Mouse (Mus musculus) macrophage (primary cell): ENCODE results near the gene Txlna. TPM values are rescaled to one million over a fixed set of nuclear protein-coding genes. Genes with fewer than 3 reads are reported as not detected.

Experiments used
- H3K27ac ChIP-seq: fragments of 350-480 bp; formaldehyde crosslinking; 2 replicates; pipeline ENCODE4 v1.9.0; 2021
- H3K36me3 ChIP-seq: fragments of 350-480 bp; formaldehyde crosslinking; 2 replicates; pipeline ENCODE4 v1.9.0; 2021; ENCODE audit errors: inconsistent target
- H3K4me3 ChIP-seq: fragments of 350-480 bp; formaldehyde crosslinking; 2 replicates; pipeline ENCODE4 v1.9.0; 2021; ENCODE audit errors: inconsistent target
- H3K79me2 ChIP-seq: fragments of 350-480 bp; formaldehyde crosslinking; 2 replicates; pipeline ENCODE4 v1.9.0; 2021; ENCODE audit errors: inconsistent target
- WGBS: methylation state at CpG from one replicate; pipeline ENCODE4 v1.1.7; 2026; ENCODE audit warnings: inconsistent platforms; ENCODE audit not compliant: missing documents; 5-methylcytosine and 5-hydroxymethylcytosine counted together
- polyA plus RNA-seq: library from polyadenylated mRNA; stranded (reverse); fragments of 250-400 nt; gene quantifications from 3 replicates; pipeline ENCODE4 v1.2.4, GENCODE M21; 2018; ENCODE audit warnings: inconsistent platforms

Gene Txlna
- polyA plus RNA-seq, 1 experiment from 2014 or later = 39.3 TPM

DNA sequence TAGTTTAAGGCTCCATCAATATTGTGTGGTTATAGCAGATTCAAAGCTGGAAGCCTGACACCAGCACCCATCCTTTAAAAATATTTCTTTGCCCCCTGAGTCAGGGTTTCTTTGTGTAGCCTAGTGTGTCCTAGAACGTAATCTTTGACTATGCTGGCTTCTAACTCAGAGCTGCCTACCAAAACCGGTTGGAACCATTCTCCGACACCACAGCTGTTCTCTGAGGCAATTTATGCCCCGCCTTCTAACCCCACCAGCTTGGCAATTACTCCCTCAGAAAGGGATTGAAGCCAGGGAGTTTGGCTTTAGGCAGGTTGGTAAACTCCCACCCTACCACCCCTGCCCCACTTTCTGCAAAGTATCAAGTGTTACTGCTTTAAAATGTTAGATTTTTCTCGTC, 891 bp upstream of the Txlna start:
- 86% methylated on average over 5 of the region's 5 CpGs for WGBS
- Histone ChIP-seq H3K4me3 (no peak overlapping the region), H3K79me2 (peaks cover 29% of the 10 kb centered on the region), H3K27ac (no peak overlapping the region), H3K36me3 (peaks cover 19% of the 10 kb centered on the region)

DNA sequence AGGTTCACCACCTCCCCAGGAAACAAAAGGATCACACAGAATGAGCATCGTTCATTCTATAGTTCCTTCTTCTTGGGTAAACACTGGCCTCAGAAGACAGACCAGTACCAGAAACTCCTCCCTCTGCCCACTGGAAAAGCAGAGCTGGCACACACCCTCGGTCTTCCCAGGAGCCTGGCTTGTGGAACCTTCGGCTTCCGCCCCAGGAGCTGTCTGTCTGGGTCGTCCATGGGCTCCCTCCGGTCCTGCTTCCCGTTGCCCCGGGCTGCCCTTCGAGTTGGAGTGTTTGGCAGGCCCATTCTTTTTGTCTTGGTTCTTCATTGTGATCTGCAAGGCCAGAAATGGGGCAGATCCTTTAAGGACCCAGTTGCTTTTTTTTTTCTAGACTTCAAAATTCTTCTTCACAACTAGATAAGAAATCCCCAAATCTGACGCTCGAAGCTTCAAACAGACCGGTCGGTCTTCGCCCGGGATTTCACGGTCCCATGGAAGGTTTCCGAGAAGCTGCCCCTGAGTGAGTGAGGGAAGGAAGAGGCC, 696 bp downstream of the Txlna start:
- H3K27ac ChIP-seq = peak overlapping the region; percentile 84
- peaks cover 28% of the 10 kb centered on the region for H3K36me3 ChIP-seq
- H3K79me2 ChIP-seq = peaks cover 34% of the 10 kb centered on the region
- peak overlapping the region; percentile 68 for H3K4me3 ChIP-seq
- 2% methylated on average over 15 of the region's 17 CpGs for WGBS

DNA sequence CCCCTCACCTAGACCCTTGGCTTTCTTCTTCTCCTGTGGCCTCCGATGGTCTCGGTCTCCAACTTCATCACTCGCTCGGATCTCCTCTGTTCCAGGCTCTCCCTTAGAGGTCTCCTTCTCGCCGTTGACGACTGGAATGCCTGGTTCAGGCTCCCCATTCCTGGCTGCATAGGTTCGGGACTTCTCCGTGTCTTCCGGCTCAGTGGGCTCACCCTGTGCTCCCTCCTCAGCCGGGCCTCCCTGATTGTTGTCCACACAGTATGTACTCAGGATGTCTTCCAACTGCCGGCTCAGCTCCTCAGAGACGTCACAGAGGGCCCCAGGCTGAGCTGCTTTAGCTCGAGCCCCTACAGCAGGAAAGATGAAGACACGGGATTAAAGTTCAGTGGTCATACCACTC, 1.6 kb downstream of the Txlna start:
- WGBS = 89% methylated on average over 15 of the region's 15 CpGs
- Histone ChIP-seq H3K4me3 (peak overlapping the region; percentile 68; the same call in 1 of the 2 replicates), H3K36me3 (peaks cover 38% of the 10 kb centered on the region), H3K79me2 (peaks cover 34% of the 10 kb centered on the region), H3K27ac (peak overlapping the region; percentile 84; the same call in 1 of the 2 replicates)

DNA sequence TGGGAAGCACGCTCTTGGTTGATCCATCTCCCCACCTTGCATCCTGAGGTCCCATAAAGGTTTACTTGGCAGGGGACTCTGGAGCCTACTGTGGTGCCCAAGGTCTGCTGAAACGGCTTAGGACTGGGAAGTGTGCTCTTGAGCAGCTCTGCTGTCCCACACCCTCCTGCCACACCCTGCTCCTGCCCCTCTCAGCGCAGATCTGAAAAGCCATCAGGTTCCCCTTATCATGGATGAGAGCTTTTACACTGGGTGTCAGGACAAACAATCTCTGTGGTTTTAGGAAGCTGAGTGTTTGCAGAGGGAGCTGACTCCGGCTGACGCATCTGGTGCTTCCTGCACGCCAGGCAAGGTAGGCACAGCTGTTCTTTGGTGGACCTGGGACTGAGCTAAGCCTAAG, 7.0 kb downstream of the Txlna start:
- Histone ChIP-seq H3K36me3 (peaks cover 89% of the 10 kb centered on the region), H3K27ac (no peak overlapping the region), H3K79me2 (peaks cover 25% of the 10 kb centered on the region), H3K4me3 (no peak overlapping the region)
- WGBS = 88% methylated on average over 6 of the region's 6 CpGs

DNA sequence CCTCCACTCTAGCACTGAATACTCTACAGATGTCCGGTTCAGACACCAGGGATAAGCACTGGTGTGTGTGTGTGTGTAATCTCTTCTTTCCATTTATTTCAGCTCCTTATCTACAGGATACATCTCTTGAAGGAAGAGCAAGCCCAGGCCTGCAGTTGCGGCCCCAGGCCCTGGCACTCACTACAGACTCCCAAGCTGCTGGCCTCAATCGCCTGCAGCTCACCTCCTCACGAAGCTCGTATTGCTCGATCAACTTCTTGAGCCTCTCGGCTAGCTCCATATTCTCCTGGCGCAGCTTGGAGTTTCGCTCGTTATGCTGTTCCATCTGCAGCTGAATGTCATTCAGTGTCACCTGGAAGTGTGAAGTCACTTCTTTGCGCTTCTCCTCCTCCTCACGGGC, 9.0 kb downstream of the Txlna start:
- Histone ChIP-seq H3K4me3 (no peak overlapping the region), H3K36me3 (peaks cover 94% of the 10 kb centered on the region), H3K79me2 (peaks cover 6% of the 10 kb centered on the region; the same call in 1 of the 2 replicates), H3K27ac (no peak overlapping the region)
- WGBS = 96% methylated on average over 12 of the region's 12 CpGs

DNA sequence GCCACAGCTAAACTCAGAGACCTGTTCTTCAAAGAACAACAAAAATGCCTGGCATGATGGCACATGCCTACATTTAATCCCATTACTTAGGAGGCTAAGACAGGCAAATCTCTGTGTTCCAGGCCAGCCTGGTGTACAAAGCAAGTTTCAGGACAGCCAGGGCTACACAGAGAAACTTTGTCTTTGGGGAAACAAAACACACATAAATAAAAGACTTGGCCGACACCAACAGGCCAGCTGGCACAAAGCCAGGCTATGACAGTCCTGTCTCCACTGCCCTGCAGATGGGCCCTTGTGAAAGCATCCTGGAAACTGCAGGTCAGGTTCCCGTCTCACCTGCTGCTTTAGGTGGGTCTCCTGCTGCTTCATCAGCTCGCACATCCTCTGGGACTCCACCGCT, 9.9 kb downstream of the Txlna start:
- Histone ChIP-seq H3K79me2 (peaks cover 1% of the 10 kb centered on the region; the same call in 1 of the 2 replicates), H3K36me3 (peaks cover 88% of the 10 kb centered on the region), H3K27ac (no peak overlapping the region), H3K4me3 (no peak overlapping the region)
- WGBS = 96% methylated on average over 4 of the region's 4 CpGs

DNA sequence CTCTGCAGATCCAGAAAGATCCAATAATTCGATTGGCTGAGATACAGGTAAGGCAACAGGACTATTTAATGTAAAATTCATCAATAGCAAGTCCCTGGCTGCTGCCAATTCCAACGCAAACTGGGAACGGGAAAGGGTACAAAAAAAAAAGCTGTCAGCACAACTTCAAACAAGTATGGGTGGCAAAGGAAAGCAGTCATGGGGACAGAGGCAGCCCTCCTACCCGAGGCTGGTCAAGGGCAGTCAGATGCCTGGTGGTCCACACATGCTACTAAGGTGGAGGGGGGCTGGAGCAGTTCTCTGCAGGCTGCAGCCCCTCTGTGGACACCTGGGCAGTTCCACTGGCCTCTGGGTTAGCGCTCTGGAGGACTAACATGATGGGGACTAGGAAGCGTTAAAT, 14.8 kb downstream of the Txlna start:
- Histone ChIP-seq H3K27ac (peak overlapping the region; percentile 90; the same call in 1 of the 2 replicates), H3K79me2 (peaks cover 17% of the 10 kb centered on the region), H3K36me3 (peaks cover 42% of the 10 kb centered on the region), H3K4me3 (no peak overlapping the region)
- 81% methylated on average over 6 of the region's 6 CpGs for WGBS

DNA sequence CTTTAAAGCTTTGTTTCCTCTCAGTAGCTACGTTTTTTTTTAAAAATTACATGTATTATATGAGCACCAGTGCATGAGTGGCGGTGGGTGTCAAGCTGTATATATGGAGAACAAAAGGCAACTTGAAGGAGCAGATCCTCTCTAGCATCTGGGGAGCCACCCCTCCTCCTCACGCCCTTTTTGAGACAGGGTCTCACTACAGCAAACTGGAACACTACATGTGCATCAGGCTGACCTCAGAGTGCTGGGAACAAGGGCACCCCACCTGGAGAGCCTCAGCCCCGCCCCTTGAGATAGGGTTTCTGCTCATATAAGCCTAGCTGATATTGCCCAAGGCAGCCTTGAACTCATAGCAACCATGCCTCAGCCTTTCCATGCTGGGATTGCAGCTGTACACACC, 15.4 kb downstream of the Txlna start:
- Histone ChIP-seq H3K27ac (peak overlapping the region; percentile 90), H3K79me2 (peaks cover 17% of the 10 kb centered on the region), H3K36me3 (peaks cover 36% of the 10 kb centered on the region), H3K4me3 (no peak overlapping the region)
- 37% methylated on average over 3 of the region's 4 CpGs for WGBS

DNA sequence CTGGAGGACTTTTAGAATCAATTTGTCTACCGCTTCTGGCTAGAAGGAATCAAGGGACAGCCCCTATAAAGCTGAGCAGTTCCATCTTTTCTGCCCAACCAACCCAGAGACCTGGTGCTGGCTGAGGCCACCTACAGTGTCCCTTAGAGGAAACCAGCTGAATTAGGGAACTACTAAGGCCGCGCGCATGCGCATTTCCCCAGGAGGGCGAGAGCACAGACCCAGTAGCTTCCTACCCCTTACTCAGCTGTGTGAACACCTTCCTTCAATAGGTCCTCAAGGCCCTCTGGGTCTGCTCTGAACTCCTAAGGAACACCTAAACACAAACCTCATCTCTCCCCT, 15.9 kb downstream of the Txlna start:
- peak overlapping the region; percentile 89 for H3K4me3 ChIP-seq
- WGBS = 0% methylated on average over 6 of the region's 6 CpGs
- H3K36me3 ChIP-seq = peaks cover 31% of the 10 kb centered on the region
- peaks cover 17% of the 10 kb centered on the region for H3K79me2 ChIP-seq
- H3K27ac ChIP-seq = peak overlapping the region; percentile 90

DNA sequence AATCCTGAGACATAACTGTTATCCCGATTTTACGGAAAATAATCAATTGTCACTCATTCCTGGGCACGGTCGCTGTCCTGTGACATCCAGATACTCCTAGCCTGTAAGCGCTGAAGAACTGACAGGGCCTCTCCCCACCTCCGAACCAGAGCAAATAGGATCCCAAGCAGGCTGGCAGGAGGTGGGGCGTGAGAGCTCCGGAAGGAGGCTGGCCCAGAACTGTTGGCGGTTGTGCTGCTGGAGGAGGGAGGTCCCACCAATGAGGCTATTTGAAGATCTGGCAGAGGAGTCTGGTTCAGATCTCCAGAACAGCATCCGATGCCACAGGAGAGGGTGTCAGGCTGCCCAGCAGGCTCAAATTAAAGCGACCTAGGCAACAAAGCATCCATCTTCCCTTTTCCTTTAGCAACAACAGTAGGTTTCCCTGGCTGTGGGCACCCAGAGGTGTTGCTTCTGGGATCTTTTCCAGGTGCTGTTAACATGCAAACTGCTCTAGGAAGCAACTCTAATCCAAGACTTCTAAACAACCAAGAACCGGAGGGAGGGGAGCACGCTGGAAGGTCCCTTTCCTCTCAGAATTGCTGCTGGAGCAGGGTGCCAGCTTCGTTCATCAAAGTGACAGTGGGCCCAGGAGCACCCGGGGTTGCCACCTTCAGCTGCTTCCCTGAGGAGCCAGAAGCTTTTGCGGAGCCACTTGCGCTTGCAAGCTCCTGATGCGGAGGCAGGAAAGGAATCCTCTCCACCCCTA, 16.4 kb downstream of the Txlna start:
- H3K4me3 ChIP-seq = peak overlapping the region; percentile 89
- peak overlapping the region; percentile 90 for H3K27ac ChIP-seq
- peaks cover 26% of the 10 kb centered on the region for H3K36me3 ChIP-seq
- 1% methylated on average over 18 of the region's 18 CpGs for WGBS
- H3K79me2 ChIP-seq = peaks cover 17% of the 10 kb centered on the region

DNA sequence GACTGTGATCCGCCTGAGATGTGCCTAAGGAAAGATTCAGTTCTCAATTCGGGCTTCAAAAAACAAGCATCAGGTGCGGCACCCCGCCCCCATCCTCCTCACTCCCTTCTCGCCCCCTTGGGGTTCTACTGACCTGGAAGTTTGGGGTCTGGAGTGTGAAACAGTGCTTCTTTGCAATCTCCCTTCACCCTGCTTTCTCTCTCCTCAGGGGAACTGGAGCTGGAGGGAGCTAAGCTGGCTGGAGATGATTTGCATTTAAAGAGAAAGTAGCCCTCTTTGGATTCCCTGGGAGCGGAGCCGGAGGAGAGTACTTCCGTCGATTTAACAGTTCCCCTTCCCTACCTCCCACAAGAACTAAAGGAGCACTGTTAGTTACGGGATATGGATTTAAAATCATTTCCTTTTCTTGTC, 17.2 kb downstream of the Txlna start, which contains the start of gene Ccdc28b:
Ccdc28b (minus strand) TSS at position 267 of the 411 bp plus-strand sequence.
- Histone ChIP-seq H3K36me3 (peaks cover 18% of the 10 kb centered on the region; the same call in 1 of the 2 replicates), H3K79me2 (peaks cover 18% of the 10 kb centered on the region), H3K27ac (peak within 1 kb of the TSS; percentile 90), H3K4me3 (peak within 1 kb of the TSS; percentile 89)
- WGBS = 0% methylated on average over 10 of the region's 10 CpGs

DNA sequence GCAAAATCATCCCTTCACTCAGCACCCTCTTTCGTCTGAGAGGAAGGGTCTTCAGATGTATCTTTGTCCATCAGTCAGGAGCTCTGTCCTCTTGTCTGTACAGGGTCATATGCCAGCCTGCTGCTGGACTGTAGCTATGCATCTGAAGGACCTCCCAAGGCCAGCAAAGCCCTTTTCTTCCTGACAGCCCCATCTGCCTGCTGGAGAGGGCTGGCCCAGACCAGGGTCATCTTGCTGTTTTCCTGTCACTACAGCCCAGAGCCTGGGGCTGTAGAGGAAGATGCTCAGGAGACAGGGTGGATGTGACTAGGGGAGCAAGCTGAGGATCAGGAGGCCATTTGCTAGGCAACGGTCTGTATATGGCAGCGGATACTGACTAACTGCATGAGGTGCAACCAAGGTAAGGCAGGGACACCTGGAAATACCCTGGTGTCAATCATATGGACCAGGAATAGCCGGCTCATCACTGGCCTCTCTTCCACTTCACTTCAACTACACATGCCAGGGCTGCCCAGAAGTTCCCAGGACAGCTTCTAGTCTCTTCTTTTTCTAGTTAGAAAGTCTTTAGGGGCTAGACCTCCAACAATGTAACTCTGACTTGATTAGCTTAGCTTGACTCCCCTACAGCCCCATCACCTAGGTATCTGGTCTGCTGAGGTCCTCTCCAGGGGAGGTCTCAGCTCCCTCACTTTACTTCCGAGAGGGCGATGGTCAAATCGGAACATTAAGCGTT, 17.9 kb downstream of the Txlna start:
- H3K27ac ChIP-seq = peak overlapping the region; percentile 90
- H3K79me2 ChIP-seq = peaks cover 24% of the 10 kb centered on the region
- 35% methylated on average over 5 of the region's 8 CpGs for WGBS
- H3K36me3 ChIP-seq = peaks cover 11% of the 10 kb centered on the region; the same call in 1 of the 2 replicates
- peak overlapping the region; percentile 89 for H3K4me3 ChIP-seq

DNA sequence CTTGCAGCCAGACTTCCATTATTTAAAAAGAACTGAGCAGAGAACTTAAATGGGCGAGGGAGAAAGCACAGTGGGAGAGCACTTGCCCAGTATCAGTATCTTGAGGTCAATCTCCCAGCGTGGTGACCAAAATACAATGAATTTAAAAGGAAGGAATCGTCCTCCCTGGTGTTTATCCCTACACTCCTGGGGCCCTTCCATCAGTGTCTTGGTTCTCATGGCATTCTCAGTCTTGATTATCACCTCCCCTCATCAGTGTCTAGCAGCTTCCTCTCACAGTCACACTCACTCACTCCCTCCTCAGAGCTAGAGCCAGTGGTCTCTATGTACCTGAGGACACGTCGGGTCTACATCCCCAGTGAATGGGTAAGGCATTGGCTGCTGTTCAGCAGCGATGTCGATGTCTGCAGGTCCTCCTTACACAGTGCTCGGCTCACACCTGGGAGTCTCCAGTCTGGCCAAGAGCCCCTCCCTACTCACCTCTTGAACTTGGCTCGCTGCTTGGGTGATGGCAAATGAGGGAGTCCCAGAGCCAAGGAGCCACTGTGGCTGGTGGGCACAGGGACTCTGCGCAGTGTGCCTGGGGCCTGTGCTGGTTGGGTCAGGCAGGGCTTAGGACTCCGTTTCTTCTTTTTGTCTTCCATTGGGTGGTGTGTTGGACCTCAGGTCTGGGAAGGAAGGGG, 18.6 kb downstream of the Txlna start:
- Histone ChIP-seq H3K79me2 (peaks cover 24% of the 10 kb centered on the region), H3K27ac (no peak overlapping the region), H3K36me3 (peaks cover 5% of the 10 kb centered on the region; the same call in 1 of the 2 replicates), H3K4me3 (peak overlapping the region; percentile 89; the same call in 1 of the 2 replicates)
- 89% methylated on average over 11 of the region's 11 CpGs for WGBS

DNA sequence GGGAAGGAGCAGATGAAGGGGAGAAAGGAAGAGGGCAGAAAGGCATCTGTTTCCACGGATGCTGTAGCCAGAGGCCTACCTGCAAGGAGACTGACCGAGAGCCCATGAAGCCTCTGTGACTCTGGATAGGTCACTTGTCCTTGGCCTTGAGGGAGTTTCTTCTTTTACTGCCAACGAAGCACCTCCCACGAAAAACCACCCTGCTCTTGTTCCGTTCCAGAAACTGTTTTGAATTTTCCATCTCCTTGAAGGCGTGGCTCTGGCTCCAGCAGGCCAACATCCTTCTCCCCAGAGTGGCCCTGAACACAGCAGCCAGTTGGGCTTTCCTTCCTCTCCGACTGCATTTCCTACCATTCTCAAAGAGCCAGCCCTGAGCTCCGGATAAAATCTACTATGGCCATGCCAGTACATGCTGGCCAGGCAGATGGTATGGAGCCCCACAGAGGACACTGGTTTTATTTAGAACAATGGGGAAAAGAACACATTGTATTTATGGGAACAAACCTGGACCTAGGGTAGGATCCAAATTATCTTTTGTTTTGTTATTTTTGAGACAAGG, 19.5 kb downstream of the Txlna start:
- Histone ChIP-seq H3K27ac (no peak overlapping the region), H3K4me3 (no peak overlapping the region)
- 84% methylated on average over 8 of the region's 8 CpGs for WGBS

More for the DNA sequence above, 19.5 kb downstream of the Txlna start:
- peaks cover 24% of the 10 kb centered on the region for H3K79me2 ChIP-seq
- H3K36me3 ChIP-seq = peaks cover 10% of the 10 kb centered on the region; the same call in 1 of the 2 replicates
